Mouse (Mus musculus) heart, postnatal 0 days (tissue): Measurements from ENCODE around the gene Rgs5. TPM values are rescaled to one million over a fixed set of nuclear protein-coding genes. Genes with fewer than 3 reads are reported as not detected.

Source experiments
- ATAC-seq: fragments of 200-750 bp; cut with Nextera tagmentation; 2 replicates; pipeline ENCODE4 v1.8.0; 2017; ENCODE audit warnings: low read depth, moderate number of reproducible peaks, moderate library complexity; ENCODE audit not compliant: insufficient read depth
- DNase-seq: peaks from one replicate; pipeline ENCODE4 v3.0.0-alpha.2; 2016; ENCODE audit warnings: low spot score
- H3K27ac ChIP-seq: fragments of 300-500 bp; sonication (generic); 2 replicates; pipeline ENCODE4 v1.5.1; 2014; ENCODE audit warnings: low read depth, mild to moderate bottlenecking
- H3K27me3 ChIP-seq: fragments of 300-500 bp; sonication (generic); 2 replicates; pipeline ENCODE4 v1.6.1; 2014; ENCODE audit warnings: low read length, mixed read lengths; ENCODE audit not compliant: control insufficient read depth, insufficient read depth
- H3K36me3 ChIP-seq: fragments of 300-500 bp; sonication (generic); replicated peaks from 2 replicates; pipeline ENCODE4 v1.6.1; 2014; ENCODE audit warnings: low read length, mixed read lengths; ENCODE audit not compliant: control insufficient read depth, insufficient read depth
- H3K4me1 ChIP-seq: fragments of 300-500 bp; sonication (generic); 2 replicates; pipeline ENCODE4 v1.6.1; 2014; ENCODE audit warnings: antibody characterized with exemption; ENCODE audit not compliant: control insufficient read depth, insufficient read depth
- H3K4me2 ChIP-seq: fragments of 300-500 bp; sonication (generic); 2 replicates; pipeline ENCODE4 v1.6.1; 2014; ENCODE audit warnings: low read depth, mild to moderate bottlenecking, low read length, moderate library complexity
- H3K4me3 ChIP-seq: fragments of 300-500 bp; sonication (generic); 2 replicates; pipeline ENCODE4 v1.5.1; 2014; ENCODE audit warnings: low read depth, low read length
- H3K9ac ChIP-seq: fragments of 300-500 bp; sonication (generic); replicated peaks from 2 replicates; pipeline ENCODE4 v1.6.1; 2014; ENCODE audit warnings: low read depth, low read length, mixed read lengths
- H3K9me3 ChIP-seq: fragments of 300-500 bp; sonication (generic); replicated peaks from 2 replicates; pipeline ENCODE4 v1.6.1; 2016; ENCODE audit warnings: low read length; ENCODE audit not compliant: control insufficient read depth
- CTCF ChIP-seq: IDR thresholded peaks from 2 replicates; pipeline ENCODE4 v1.5.1; 2016; ENCODE audit warnings: antibody characterized with exemption, control low read depth, low read depth
- EP300 ChIP-seq: IDR thresholded peaks from 2 replicates; pipeline ENCODE4 v1.6.1; 2016; ENCODE audit warnings: antibody characterized with exemption, low read depth
- WGBS: fragments of 180-500 bp; shearing (Covaris S2); extraction: QIAGEN DNeasy Blood & Tissue Kit; methylation state at CpG from one replicate; pipeline ENCODE4 v1.1.7; 2014; 5-methylcytosine and 5-hydroxymethylcytosine counted together
- polyA plus RNA-seq: library from polyadenylated mRNA; unstranded; fragments of >200 nt; fragmentation: Nextera tagmentation; extraction: Ambion mirVana; gene quantifications from 2 replicates; pipeline ENCODE4 v1.2.1, GENCODE M21; 2015
- total RNA-seq: library from RNA; depleted of rRNA; stranded (reverse); fragments of >200 nt; gene quantifications from 2 replicates; pipeline ENCODE4 v1.2.3, GENCODE M21; 2014; ENCODE audit warnings: low replicate concordance

Rgs5 gene
- total and polyA plus RNA-seq, 2 experiments from 2014 or later, result 22.5 to 94.3 TPM

GRCm38 (mm10) chr1:169676751-169677150 lies 21.4 kb downstream of the Rgs5 start:
- DNase-seq, result no peak
- Histone ChIP-seq H3K27me3 (no peaks in the 10 kb centered on the region), H3K36me3 (no peaks in the 10 kb centered on the region), H3K9ac (no peak overlapping the region), H3K27ac (no peak overlapping the region), H3K4me1 (no peaks in the 10 kb centered on the region), H3K9me3 (no peaks in the 10 kb centered on the region), H3K4me2 (no peak overlapping the region), H3K4me3 (no peak overlapping the region)
- WGBS, result 88% methylated on average over 1 of the region's 1 CpGs
- TF ChIP-seq CTCF (no peak), EP300 (no peak)
- ATAC-seq, result no peak

- 62% methylated on average over 9 of the region's 9 CpGs for WGBS
- Histone ChIP-seq H3K4me3 (no peak overlapping the region), H3K4me2 (no peak overlapping the region), H3K9me3 (no peaks in the 10 kb centered on the region), H3K4me1 (no peaks in the 10 kb centered on the region), H3K36me3 (no peaks in the 10 kb centered on the region), H3K9ac (no peak overlapping the region), H3K27ac (no peak overlapping the region), H3K27me3 (no peaks in the 10 kb centered on the region)
- TF ChIP-seq EP300 (no peak), CTCF (no peak)
- 0 out of 2 replicates have a peak, but pooled peaks have one; percentile 24 for ATAC-seq
- DNase-seq, result no peak
These were observed 25.3 kb downstream of the Rgs5 start for GRCm38 (mm10) chr1:169680455-169681208.

- WGBS, result 73% methylated on average over 7 of the region's 7 CpGs
- H3K9me3 ChIP-seq, result no peaks in the 10 kb centered on the region
- no peak overlapping the region for H3K4me3 ChIP-seq
- no peaks in the 10 kb centered on the region for H3K27me3 ChIP-seq
- H3K27ac ChIP-seq, result no peak overlapping the region
- no peaks in the 10 kb centered on the region for H3K4me1 ChIP-seq
- no peak for DNase-seq
- no peak for ATAC-seq
- H3K9ac ChIP-seq, result no peak overlapping the region
- TF ChIP-seq EP300 (no peak), CTCF (no peak)
- no peak overlapping the region for H3K4me2 ChIP-seq
- H3K36me3 ChIP-seq, result no peaks in the 10 kb centered on the region
These were observed 27.6 kb downstream of the Rgs5 start for GRCm38 (mm10) chr1:169682775-169683497.

GRCm38 (mm10) chr1:169685257-169685656 lies 30.0 kb downstream of the Rgs5 start:
- ATAC-seq, result no peak
- no peak for DNase-seq

GRCm38 (mm10) chr1:169693040-169693439 lies 37.7 kb downstream of the Rgs5 start:
- H3K27ac ChIP-seq, result no peak overlapping the region
- H3K27me3 ChIP-seq, result no peaks in the 10 kb centered on the region
- H3K9ac ChIP-seq, result no peak overlapping the region
- H3K4me2 ChIP-seq, result no peak overlapping the region
- ATAC-seq (no peak), DNase-seq (no peak)
- H3K4me3 ChIP-seq, result no peak overlapping the region
- no peaks in the 10 kb centered on the region for H3K36me3 ChIP-seq
- TF ChIP-seq EP300, result no peak
- H3K9me3 ChIP-seq, result no peaks in the 10 kb centered on the region
- no peaks in the 10 kb centered on the region for H3K4me1 ChIP-seq
- WGBS, result 76% methylated on average over 2 of the region's 2 CpGs

More at GRCm38 (mm10) chr1:169685257-169685656, 30.0 kb downstream of the Rgs5 start:
- Histone ChIP-seq H3K9ac (no peak overlapping the region), H3K27me3 (no peaks in the 10 kb centered on the region), H3K4me3 (no peak overlapping the region), H3K9me3 (no peaks in the 10 kb centered on the region), H3K36me3 (no peaks in the 10 kb centered on the region), H3K27ac (no peak overlapping the region), H3K4me2 (no peak overlapping the region), H3K4me1 (no peaks in the 10 kb centered on the region)
- WGBS, result 72% methylated on average over 5 of the region's 5 CpGs
- TF ChIP-seq EP300, result no peak
- TF ChIP-seq CTCF, result no peak
